Mouse (Mus musculus) cerebellum, adult 9-11 months (tissue): ENCODE data around the gene Gadd45gip1.

Experiments used
- DNase-seq: peaks from one replicate; pipeline ENCODE4 v3.0.0; 2022

The Gadd45gip1 gene

DNA sequence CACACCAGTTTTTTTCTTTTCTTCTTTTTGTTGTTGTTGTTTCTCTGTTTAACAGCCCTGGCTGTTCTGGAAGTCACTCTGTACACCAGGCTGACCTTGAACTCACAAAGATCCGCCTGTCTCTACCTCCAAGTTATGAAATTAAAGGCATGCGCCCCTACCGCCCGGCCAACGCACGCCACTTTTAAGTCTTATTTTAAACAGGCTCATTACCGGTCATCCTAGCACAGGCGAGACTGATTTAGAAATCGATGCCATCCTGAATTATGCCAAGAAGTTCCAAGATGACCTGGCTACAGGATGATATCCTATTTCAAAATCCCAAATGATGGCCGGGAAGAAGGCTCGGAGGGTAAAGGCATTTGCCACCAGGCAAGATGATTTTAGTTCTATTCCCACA lies at the start of gene Gadd45gip1:
TSS of gene Gadd45gip1 (plus strand) at position 33 of the 400 bp plus-strand sequence.
- DNase-seq: no peak

DNA sequence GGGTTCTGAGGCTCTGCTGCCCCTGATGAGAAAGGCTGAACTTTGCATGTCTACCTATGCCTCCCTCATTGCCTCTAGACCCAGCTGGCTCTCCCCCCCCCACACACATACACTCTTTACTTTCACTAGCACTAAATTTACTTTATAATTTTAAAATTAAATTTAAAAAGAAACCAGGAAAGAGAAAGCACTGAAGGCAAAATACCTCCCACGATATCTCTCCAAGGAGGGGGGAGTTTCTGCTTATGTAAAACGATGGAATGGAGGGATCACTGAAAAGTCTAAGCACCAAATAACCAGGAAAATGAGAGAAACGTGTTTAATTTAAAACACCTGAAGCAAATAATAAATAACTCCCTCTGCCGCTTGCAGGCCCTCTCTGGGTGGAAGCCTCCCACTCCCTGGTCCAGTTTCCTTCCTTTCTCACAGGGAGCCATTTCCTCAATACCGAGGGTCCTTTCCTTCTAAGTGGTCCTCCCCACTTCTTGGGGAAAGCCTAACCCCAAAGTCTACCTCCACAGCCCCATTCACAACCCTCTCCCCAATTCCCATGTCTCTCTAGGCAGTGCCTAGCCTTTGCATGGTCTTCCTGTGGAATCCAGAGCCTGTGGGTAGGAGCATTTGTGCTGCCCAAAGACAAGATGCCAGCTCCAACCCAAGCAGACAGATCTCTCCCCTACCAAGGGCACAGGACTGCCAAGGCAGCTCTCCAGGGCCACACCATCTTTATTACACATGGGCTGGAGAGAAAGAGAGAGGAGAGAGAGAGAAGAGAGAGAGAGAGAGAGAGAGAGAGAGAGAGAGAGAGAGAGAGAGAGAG lies 49.4 kb upstream of the Gadd45gip1 start:
- no peak for DNase-seq

DNA sequence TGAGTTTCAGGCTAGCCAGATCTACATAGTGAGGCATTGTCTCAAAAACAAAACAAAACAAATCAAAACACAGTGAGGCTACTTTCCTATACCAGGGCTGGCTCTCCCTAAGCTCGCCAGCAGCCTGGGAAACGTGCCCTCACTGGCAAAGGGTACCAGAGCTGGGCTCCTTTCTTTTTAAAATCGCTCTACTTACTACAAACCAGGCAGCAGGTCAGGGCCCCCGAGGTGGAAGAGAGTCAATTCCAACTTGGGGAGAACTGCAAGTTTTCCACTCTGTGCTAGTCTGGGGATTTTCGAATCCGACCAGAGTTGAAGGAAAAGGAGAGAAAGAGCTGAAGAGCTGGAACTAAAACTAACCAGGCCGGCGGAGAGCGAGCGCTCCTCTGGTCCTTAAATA lies 48.6 kb upstream of the Gadd45gip1 start:
- DNase-seq: no peak

DNA sequence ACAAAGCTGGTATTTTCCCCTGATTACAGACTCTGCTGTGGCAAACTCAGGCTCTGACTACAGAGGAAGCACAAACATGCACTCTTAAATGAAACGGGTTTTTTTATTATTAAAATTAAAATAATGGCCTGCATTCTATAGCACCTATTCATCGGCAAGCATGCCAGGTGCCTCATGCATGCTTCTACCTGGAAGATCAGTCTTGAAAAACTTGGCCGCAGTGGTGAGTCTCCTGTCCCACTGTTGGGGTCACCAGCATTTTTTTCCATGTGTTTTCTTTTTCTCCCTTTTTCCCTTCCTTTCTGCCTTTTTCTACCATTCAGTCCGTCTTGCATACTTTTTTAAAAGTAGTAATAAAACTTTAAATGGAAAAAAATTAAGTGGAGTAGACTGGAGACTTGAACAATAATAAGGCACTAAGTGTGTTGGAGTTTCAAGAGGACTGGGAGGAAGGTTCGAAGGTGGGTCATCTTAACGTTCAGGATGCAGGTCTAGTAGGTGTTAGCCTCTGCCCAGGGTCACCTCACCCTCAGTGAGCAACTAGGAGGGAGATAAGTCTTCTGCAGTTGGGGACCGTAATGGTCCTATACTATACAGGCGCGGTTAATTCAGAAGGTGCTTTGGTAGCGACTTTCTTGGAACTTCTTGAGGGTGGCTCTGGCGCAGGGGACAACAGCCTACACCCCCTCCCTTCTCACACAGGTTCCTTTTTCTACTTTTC lies 48.0 kb upstream of the Gadd45gip1 start:
- peak; percentile 46 for DNase-seq

- DNase-seq: peak; percentile 77
Observed at GRCm38 (mm10) chr8:84783919-84784581, 47.3 kb upstream of the Gadd45gip1 start.

- peak; percentile 77 for DNase-seq
Observed at GRCm38 (mm10) chr8:84784681-84785505, 46.4 kb upstream of the Gadd45gip1 start.

DNA sequence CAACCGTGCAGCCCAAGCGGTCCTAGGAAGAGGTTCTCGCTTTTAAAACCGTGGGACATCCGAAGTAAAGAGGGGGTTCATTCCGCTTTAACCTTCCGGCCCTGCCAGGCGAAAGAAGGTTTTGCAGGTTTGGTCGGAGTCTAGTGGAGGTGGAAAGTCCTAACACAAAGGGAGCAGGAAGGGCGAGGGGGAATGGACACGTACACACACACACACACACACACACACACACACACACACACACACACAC lies 45.9 kb upstream of the Gadd45gip1 start:
- no peak for DNase-seq

GRCm38 (mm10) chr8:84785756-84786677 lies 45.3 kb upstream of the Gadd45gip1 start:
- DNase-seq: peak; percentile 76

DNA sequence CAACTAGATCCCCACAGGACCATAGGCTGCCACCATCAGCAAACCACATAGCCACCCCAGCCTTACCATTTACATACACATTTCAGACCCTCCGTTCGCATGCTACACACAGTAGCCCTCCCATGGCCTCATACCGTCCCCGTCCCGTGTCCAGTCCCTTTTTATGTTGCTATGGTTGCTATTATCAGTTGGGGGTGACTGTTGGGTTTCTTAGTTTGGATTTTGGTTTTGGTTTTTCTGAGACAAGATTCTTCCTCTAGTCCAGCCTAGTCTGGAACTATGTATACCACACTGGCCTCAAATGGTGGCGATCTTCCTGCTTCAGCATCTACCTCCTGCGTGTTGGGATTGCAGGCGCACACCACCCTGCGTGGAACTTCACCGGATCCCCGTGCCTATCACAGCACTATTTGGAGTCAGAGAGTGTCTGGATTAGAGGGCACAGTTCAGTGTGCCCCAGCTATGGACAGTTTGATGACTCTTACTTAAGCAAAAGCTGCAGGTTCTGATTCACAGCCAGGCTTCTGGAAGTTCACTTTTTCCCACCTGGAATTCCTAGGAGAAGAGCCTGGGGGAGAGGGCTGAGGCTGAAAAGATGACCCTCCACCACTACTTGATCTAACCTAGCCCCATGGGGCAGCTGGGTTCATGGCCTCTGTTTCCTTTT lies 44.4 kb upstream of the Gadd45gip1 start:
- peak; percentile 44 for DNase-seq

DNA sequence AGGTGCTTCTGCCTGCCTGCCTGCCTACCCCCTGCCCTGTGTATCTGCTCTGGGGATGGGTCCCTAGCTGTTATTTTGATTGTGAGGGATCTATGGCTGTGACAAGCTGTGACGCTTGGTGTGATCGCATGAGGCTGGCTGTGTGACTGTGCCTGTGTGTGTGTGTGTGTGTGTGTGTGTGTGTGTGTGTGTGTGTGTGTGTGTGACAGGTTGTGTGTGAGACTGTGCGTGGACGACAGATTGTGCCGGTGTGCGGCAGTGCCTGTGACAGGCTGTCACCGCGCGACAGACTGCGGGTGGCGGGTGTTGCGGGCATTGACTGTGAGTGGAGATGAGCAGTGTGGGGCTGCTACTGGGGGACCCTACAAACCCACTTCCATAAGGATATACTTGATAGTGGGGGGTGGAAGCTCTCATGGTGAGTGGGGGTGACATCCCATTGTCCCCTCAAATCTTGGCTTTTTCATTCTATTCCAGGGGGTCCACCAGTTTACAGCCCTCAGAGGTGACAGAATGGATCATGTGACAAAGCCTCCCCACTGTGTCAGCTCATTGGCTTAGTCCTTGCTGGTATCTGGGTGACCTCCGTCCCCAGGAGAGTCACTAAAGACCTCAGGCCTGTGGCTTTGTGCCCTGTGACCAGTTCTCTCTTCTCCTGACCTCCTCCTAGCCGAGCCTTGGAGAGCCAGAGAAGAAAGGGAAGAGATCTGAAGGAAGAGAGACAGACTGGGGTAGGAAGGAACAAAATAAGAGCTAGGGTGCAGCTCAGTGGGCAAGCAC lies 43.6 kb upstream of the Gadd45gip1 start:
- peak; percentile 81 for DNase-seq

- no peak for DNase-seq
Observed at GRCm38 (mm10) chr8:84788896-84789295, 42.4 kb upstream of the Gadd45gip1 start.

GRCm38 (mm10) chr8:84789345-84789744 lies 42.0 kb upstream of the Gadd45gip1 start:
- no peak for DNase-seq

DNA sequence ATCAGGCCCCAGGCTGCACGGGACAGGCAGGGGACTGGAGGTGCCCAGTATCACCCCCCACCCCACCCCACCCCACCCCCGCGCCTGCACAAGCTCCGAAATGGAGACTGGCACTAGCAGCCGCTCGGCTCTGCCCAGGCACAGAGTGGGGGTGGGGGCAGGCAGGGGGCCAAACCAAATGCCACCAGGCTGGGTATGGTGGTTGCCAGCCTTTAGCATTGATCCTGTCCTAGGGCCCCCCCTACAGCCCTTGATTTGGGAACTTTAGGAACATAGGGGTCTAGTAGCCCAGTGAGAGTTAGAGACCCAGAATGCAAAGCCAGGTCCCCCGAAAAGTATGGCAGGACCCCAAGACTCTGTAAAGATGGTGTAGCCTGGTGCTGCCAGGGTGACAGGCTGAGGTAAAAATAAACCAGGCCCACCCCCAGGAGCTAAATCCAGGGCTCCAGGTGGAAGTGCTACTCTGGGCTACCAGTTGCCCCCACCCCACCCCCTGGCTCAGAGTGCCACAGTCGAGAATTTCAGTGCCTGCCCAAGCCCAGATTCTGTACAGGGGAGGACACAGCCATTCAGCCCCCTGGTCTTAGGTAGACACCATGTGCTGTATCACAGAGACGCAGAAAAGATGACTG lies 41.4 kb upstream of the Gadd45gip1 start:
- DNase-seq: peak; percentile 86

DNA sequence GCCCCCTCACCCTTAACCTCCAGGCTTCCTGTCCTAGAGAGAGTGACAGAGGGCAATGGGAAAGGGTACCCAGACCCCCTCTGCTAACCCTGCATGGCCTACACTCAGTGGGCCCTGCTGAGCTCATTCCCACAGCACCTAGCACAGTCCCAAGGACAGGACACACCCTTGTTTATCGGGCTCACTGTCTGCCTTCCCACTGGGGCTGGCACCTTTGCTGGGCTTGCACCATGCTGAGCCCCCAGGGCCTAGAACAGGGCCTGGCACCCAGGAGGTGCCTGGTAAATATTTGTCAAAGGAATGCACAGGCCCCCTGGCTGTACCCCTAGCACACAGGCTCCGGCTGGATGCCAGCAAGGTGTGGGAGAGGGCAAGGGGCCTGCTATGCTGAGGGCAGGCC lies 40.8 kb upstream of the Gadd45gip1 start:
- peak; percentile 72 for DNase-seq

- DNase-seq: peak; percentile 44
Observed at GRCm38 (mm10) chr8:84792429-84792947, 38.8 kb upstream of the Gadd45gip1 start.

GRCm38 (mm10) chr8:84793134-84793533 lies 38.2 kb upstream of the Gadd45gip1 start:
- DNase-seq: peak; percentile 73

DNA sequence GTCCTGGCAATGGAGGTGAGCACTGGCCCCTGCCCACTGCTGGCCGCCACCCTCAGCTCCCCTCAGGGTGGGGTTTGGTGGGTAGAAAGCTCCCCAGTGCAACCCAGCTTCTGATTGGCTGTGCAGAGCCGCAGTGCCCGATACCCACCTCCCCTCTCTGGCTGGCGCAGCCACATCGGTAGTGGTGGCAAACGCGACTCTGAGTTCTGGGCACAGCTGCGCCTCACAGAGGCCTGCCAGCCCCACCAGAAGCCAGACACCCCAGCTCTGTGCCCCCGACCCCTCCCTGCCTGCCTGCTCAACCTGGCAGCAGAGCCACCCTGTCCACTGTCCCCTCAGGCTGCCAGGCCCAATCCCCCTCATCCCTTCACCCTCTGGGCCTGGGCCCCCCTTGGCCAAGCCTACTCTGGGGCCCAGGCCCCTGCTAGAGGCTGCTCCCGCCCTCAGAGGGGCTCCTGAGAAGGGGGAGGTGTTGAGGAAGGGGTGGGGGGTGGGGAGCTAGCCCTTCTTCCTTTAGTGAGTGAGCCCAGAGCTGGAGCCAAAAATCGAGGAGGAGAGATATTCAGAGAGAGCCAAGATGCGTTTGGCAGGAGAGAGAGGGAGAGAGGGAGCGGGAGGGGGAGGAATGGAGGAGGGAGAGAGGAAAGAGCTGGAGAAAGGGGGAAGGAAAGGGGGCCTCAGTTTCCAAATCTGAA lies 37.4 kb upstream of the Gadd45gip1 start:
- DNase-seq: peak; percentile 89

DNA sequence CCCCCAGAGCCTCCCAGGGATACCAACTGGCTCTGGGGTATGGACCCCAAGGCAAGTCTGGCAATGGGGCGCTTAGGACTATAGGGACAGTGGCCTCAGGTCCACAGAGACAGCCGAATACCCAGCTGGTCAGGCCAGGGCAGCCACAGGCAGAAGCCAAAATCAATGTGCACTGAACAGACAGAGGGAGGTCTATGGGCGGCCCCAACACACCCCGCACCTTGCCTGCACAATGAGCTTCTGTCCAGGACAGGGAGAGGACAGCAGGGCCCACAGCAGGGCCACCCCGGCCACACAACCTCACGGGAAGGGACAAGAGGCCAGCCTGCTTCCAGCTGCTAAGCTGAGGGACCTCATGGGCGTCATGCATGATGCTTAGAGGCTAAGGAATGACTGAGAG lies 36.8 kb upstream of the Gadd45gip1 start:
- peak; percentile 84 for DNase-seq

DNA sequence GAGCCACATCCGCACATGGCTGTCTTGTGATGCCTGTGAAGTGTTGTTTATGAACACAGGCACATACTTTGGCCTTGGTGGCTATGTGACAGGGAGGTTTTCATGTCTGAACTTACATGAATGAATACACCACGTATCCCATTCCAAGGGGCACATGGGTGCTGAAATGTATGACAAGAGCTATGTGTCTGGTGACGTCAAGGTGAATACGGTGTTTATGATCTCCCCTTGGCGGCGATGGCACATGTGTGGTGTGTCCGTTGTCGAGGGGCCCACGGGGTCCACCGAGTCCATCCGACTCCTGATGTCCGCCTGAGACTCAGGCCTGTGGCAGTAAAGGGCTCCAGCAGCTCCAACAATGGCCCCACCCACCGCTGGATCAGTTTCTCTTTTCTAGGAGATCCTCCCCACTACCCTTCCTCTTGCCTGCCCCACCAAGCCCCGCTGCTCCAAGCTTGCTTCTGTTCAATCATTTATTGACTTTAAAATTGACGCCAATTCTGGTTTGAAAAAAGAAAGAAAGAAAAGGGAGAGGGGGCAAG lies 34.0 kb upstream of the Gadd45gip1 start:
- peak; percentile 53 for DNase-seq
